Mouse (Mus musculus) forebrain, embryonic 14.5 days (tissue): Measurements from ENCODE around the gene Clcf1. TPM values are rescaled to one million over a fixed set of nuclear protein-coding genes. Genes with fewer than 3 reads are reported as not detected.

Experiments used
- ATAC-seq: fragments of 200-750 bp; cut with Nextera tagmentation; 2 replicates; pipeline ENCODE4 v1.8.0; 2017; ENCODE audit warnings: mild to moderate bottlenecking, moderate library complexity
- DNase-seq: peaks from one replicate; pipeline ENCODE4 v3.0.0-alpha.2; 2015; ENCODE audit warnings: low spot score
- H3K27ac ChIP-seq: fragments of 300-500 bp; sonication (generic); 2 replicates; pipeline ENCODE4 v1.5.1; 2014; ENCODE audit warnings: low read depth, mild to moderate bottlenecking, control low read depth, low read length, moderate library complexity
- H3K27me3 ChIP-seq: fragments of 300-500 bp; sonication (generic); replicated peaks from 2 replicates; pipeline ENCODE4 v1.6.1; 2014; ENCODE audit warnings: low read length, control low read depth, mixed read lengths; ENCODE audit not compliant: control insufficient read depth, insufficient read depth
- H3K36me3 ChIP-seq: fragments of 300-500 bp; sonication (generic); 2 replicates; pipeline ENCODE4 v1.6.1; 2014; ENCODE audit warnings: low read length, control low read depth; ENCODE audit not compliant: control insufficient read depth, insufficient read depth
- H3K4me1 ChIP-seq: fragments of 300-500 bp; sonication (generic); 2 replicates; pipeline ENCODE4 v1.6.1; 2014; ENCODE audit warnings: antibody characterized with exemption, low read length, control low read depth; ENCODE audit not compliant: control insufficient read depth, insufficient read depth
- H3K4me2 ChIP-seq: fragments of 300-500 bp; sonication (generic); 2 replicates; pipeline ENCODE4 v1.6.1; 2014; ENCODE audit warnings: mild to moderate bottlenecking, control low read depth, low read length
- H3K4me3 ChIP-seq: fragments of 300-500 bp; sonication (generic); 2 replicates; pipeline ENCODE4 v1.5.1; 2014; ENCODE audit warnings: low read depth, low read length, control low read depth
- H3K9ac ChIP-seq: fragments of 300-500 bp; sonication (generic); 2 replicates; pipeline ENCODE4 v1.6.1; 2014; ENCODE audit warnings: mild to moderate bottlenecking, low read length, control low read depth, moderate library complexity
- H3K9me3 ChIP-seq: fragments of 300-500 bp; sonication (generic); replicated peaks from 2 replicates; pipeline ENCODE4 v1.6.1; 2016; ENCODE audit warnings: low read length, control low read depth, mixed read lengths; ENCODE audit not compliant: control insufficient read depth
- WGBS: fragments of 180-500 bp; shearing (Covaris S2); extraction: QIAGEN DNeasy Blood & Tissue Kit; methylation state at CpG from one replicate; pipeline ENCODE4 v1.1.7; 2014; 5-methylcytosine and 5-hydroxymethylcytosine counted together
- polyA plus RNA-seq: library from polyadenylated mRNA; unstranded; fragments of >200 nt; fragmentation: Nextera tagmentation; extraction: Ambion mirVana; gene quantifications from 2 replicates; pipeline ENCODE4 v1.2.1, GENCODE M21; 2014

The Clcf1 gene
- 0.61 and 0.85 TPM in 2 replicates for polyA plus RNA-seq

DNA sequence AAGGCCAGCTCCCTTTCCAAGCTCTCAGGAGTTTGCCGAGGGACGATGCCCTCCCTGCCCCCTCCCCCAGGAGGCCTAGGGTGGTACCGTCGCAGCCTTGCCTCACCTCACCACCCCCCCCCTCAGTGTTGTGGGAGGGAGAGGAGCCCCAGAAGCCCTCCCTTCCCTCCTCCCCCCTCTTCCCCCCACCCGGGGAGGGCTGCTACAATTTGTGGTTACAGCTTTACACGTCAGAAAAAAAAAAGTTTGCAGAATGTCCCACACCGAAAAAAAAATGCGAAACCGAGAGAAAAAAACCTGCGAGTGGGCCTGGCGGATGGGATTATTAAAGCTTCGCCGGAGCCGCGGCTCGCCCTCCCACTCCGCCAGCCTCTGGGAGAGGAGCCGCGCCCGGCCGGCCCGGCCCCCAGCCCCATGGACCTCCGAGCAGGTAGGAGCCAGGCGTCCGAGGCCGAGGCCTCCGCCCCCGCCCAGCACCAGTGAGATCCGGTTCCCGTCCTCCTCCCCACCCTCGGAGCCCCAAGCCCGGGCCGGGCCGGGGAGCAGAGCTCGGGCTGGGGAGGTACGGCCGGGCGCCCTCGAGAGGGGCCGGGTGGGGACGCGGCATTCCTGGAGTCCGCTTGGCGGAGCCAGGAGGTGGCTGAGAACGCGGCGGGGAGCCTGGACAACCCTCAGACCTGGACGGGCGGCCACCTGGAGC lies at the start of gene Clcf1, which contains the start of gene AC109138.7:
Clcf1 (plus strand) TSS at position 168 of the 700 bp plus-strand sequence.
AC109138.7 (plus strand) TSS at position 287 of the 700 bp plus-strand sequence.
- peak within 1 kb of the TSS; percentile 94 for H3K4me2 ChIP-seq
- no peak within 1 kb of the TSS for H3K27ac ChIP-seq
- peak within 1 kb of the TSS; percentile 69 for H3K9ac ChIP-seq
- H3K9me3 ChIP-seq = no peaks in the 10 kb centered on the region
- under 1% methylated on average over 45 of the region's 49 CpGs for WGBS
- ATAC-seq = peak; percentile 61
- H3K4me1 ChIP-seq = peaks cover 15% of the 10 kb centered on the region
- no peaks in the 10 kb centered on the region for H3K36me3 ChIP-seq
- peak within 1 kb of the TSS; percentile 51 for H3K4me3 ChIP-seq
- no peak for DNase-seq
- H3K27me3 ChIP-seq = peaks cover 41% of the 10 kb centered on the region

DNA sequence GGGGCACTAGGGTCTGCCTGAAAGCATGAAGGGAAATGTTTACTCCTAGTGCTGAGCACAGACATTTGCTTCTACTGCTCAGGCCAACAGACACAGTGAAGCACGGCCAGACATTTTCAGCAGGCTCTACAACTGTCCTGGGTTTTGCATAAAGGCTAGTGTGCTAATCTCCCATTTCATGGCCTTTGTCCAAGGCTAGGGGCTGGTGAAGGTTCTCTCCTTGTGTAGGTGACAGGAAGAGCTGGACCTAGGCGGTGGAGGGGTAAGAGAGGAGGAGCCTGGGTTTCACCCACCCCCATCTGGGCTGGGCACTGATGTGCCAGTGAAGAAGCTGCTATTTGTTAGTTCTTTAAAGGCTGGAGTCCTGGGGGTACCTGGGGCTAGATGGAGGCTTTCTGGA lies 49.3 kb upstream of the Clcf1 start:
- no peak for DNase-seq
- Histone ChIP-seq H3K4me2 (no peak overlapping the region), H3K27me3 (no peaks in the 10 kb centered on the region), H3K36me3 (peaks cover 14% of the 10 kb centered on the region), H3K27ac (no peak overlapping the region), H3K4me1 (peaks cover 10% of the 10 kb centered on the region), H3K9me3 (no peaks in the 10 kb centered on the region), H3K9ac (no peak overlapping the region), H3K4me3 (no peak overlapping the region)
- no peak for ATAC-seq
- 85% methylated on average over 2 of the region's 2 CpGs for WGBS

- no peaks in the 10 kb centered on the region for H3K9me3 ChIP-seq
- peaks cover 10% of the 10 kb centered on the region for H3K4me1 ChIP-seq
- 80% methylated on average over 9 of the region's 9 CpGs for WGBS
- no peaks in the 10 kb centered on the region for H3K36me3 ChIP-seq
- H3K4me2 ChIP-seq = no peak overlapping the region
- H3K27me3 ChIP-seq = no peaks in the 10 kb centered on the region
- DNase-seq = no peak
- no peak overlapping the region for H3K27ac ChIP-seq
- no peak overlapping the region for H3K9ac ChIP-seq
- no peak for ATAC-seq
- no peak overlapping the region for H3K4me3 ChIP-seq
Measured at GRCm38 (mm10) chr19:4166678-4167476, 47.2 kb upstream of the Clcf1 start.

- Histone ChIP-seq H3K27ac (peak overlapping the region; percentile 86), H3K4me2 (peak overlapping the region; percentile 74), H3K4me1 (no peaks in the 10 kb centered on the region), H3K9me3 (no peaks in the 10 kb centered on the region), H3K27me3 (no peaks in the 10 kb centered on the region), H3K36me3 (no peaks in the 10 kb centered on the region), H3K4me3 (peak overlapping the region; percentile 36), H3K9ac (peak overlapping the region; percentile 78)
- peak; percentile 97 for ATAC-seq
- peak; percentile 99 for DNase-seq
- under 1% methylated on average over 42 of the region's 43 CpGs for WGBS
Measured at GRCm38 (mm10) chr19:4169378-4169784, 44.7 kb upstream of the Clcf1 start.

DNA sequence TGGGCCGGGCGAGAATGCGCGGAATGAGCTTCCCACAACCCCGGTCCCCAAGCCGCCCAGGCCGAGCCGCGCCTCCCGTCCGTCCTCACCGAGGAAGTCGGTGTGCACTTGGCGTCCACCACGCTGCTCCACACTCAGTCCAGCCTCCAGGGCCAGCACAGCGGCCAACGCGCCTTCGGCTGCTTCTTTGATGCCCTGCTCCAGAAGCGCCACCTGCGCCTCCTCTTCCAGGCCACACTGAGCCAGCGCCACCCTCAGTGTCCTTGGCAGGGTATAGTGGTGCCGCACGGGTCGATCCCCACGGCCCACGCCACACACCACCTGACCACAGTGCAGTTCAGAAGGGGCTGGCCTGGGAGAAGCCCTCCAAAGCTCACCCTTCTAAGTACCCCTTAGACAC lies 44.2 kb upstream of the Clcf1 start:
- WGBS = 3% methylated on average over 27 of the region's 27 CpGs
- ATAC-seq = peak; percentile 41; the same call in 1 of the 2 replicates
- no peaks in the 10 kb centered on the region for H3K9me3 ChIP-seq

DNA sequence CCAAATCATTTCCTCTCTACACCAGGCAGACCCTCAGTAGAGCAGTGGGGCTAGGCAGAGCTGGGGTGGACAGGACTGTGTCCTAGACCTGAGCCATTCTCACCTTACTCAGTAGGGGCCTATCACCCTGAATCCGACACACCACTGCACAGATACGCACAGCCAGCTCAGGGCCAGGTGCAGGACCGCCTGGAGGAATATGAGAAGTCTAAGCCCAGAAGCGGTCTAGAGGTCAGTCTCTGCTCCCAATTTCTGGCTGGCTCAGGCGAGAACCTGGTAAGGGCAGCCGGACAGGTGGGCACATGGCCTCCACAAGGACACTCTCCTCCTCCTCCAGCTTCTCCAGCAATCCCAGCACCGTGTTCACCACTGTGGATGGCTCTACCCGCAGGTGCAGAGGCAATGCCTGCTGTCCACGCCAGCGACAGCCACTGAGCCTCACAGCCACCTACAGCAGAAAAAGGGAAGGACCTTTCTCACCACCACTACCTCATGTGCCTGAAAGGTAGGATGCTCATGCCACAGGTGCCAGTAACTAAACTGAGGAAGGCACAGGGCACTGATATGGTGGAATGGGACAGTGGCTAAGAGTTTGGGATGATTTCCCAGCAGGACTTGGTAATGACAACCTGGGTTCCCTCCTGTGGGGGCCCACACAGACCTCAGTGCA lies 43.2 kb upstream of the Clcf1 start:
- Histone ChIP-seq H3K9ac (no peak overlapping the region), H3K4me1 (peaks cover 7% of the 10 kb centered on the region), H3K4me3 (no peak overlapping the region), H3K36me3 (no peaks in the 10 kb centered on the region), H3K27me3 (no peaks in the 10 kb centered on the region), H3K27ac (no peak overlapping the region), H3K4me2 (no peak overlapping the region), H3K9me3 (no peaks in the 10 kb centered on the region)
- no peak for ATAC-seq
- no peak for DNase-seq
- 90% methylated on average over 10 of the region's 10 CpGs for WGBS

More for the DNA sequence above, 44.2 kb upstream of the Clcf1 start:
- Histone ChIP-seq H3K36me3 (no peaks in the 10 kb centered on the region), H3K4me3 (peak overlapping the region; percentile 36), H3K27me3 (no peaks in the 10 kb centered on the region), H3K9ac (peak overlapping the region; percentile 78), H3K27ac (peak overlapping the region; percentile 86), H3K4me2 (peak overlapping the region; percentile 74), H3K4me1 (no peaks in the 10 kb centered on the region)
- DNase-seq = no peak

GRCm38 (mm10) chr19:4171393-4172290 lies 42.4 kb upstream of the Clcf1 start:
- DNase-seq = no peak
- no peaks in the 10 kb centered on the region for H3K36me3 ChIP-seq
- 0 out of 2 replicates have a peak overlapping the region, but pooled peaks have one; percentile 21 for H3K9ac ChIP-seq
- no peak overlapping the region for H3K27ac ChIP-seq
- H3K9me3 ChIP-seq = no peaks in the 10 kb centered on the region
- H3K4me3 ChIP-seq = no peak overlapping the region
- no peaks in the 10 kb centered on the region for H3K27me3 ChIP-seq
- peaks cover 7% of the 10 kb centered on the region for H3K4me1 ChIP-seq
- WGBS = 73% methylated on average over 13 of the region's 13 CpGs
- H3K4me2 ChIP-seq = no peak overlapping the region
- ATAC-seq = no peak

DNA sequence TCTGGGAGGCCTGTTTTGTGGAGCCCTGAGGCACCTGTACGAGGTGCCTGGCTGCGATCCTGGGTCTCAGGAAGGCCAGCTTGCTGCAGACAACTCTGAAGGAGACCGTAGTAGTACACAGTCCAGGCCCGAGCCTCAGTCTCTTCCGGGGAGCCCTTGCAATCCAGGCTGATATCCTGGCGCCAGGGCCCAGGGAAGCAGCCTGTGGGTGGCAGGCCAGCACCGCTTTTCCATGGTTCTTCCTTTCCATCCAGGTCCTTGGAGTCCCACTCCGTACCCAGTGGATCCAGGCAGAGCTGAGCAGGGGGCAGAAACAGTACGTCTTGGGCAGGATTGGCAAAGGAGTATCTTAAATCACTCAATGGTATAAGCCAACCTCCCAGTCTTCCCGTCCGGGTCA lies 41.1 kb upstream of the Clcf1 start:
- Histone ChIP-seq H3K9me3 (no peaks in the 10 kb centered on the region), H3K4me2 (no peak overlapping the region), H3K27me3 (no peaks in the 10 kb centered on the region), H3K4me3 (no peak overlapping the region), H3K4me1 (peaks cover 7% of the 10 kb centered on the region), H3K9ac (no peak overlapping the region), H3K27ac (no peak overlapping the region), H3K36me3 (no peaks in the 10 kb centered on the region)
- DNase-seq (no peak), ATAC-seq (no peak)
- 58% methylated on average over 11 of the region's 11 CpGs for WGBS
